Mouse (Mus musculus) forebrain, embryonic 16.5 days (tissue): Measurements from ENCODE around the gene Esd. TPM values are rescaled to one million over a fixed set of nuclear protein-coding genes. Genes with fewer than 3 reads are reported as not detected.
A peak's percentile ranks its signal among the peaks of the same experiment; 100 is the strongest.

Source experiments
- ATAC-seq: fragments of 200-750 bp; cut with Nextera tagmentation; 2 replicates; pipeline ENCODE4 v1.8.0; 2017; ENCODE audit warnings: mild to moderate bottlenecking, moderate library complexity
- H3K27ac ChIP-seq: fragments of 300-500 bp; sonication (generic); 2 replicates; pipeline ENCODE4 v1.5.1; 2014; ENCODE audit warnings: low read length, control low read depth
- H3K27me3 ChIP-seq: fragments of 300-500 bp; sonication (generic); replicated peaks from 2 replicates; pipeline ENCODE4 v1.6.1; 2014; ENCODE audit warnings: low read length; ENCODE audit not compliant: control insufficient read depth, insufficient read depth
- H3K36me3 ChIP-seq: fragments of 300-500 bp; sonication (generic); 2 replicates; pipeline ENCODE4 v1.6.1; 2014; ENCODE audit not compliant: control insufficient read depth, insufficient read depth
- H3K4me1 ChIP-seq: fragments of 300-500 bp; sonication (generic); replicated peaks from 2 replicates; pipeline ENCODE4 v1.6.1; 2014; ENCODE audit warnings: low read length; ENCODE audit not compliant: control insufficient read depth, insufficient read depth
- H3K4me2 ChIP-seq: fragments of 300-500 bp; sonication (generic); 2 replicates; pipeline ENCODE4 v1.6.1; 2014; ENCODE audit warnings: mild to moderate bottlenecking, low read length, control low read depth
- H3K4me3 ChIP-seq: fragments of 300-500 bp; sonication (generic); replicated peaks from 2 replicates; pipeline ENCODE4 v1.5.1; 2014; ENCODE audit warnings: mild to moderate bottlenecking, low read length, control low read depth
- H3K9ac ChIP-seq: fragments of 300-500 bp; sonication (generic); replicated peaks from 2 replicates; pipeline ENCODE4 v1.6.1; 2014; ENCODE audit warnings: low read depth, low read length, control low read depth
- H3K9me3 ChIP-seq: fragments of 300-500 bp; sonication (generic); 2 replicates; pipeline ENCODE4 v1.6.1; 2016; ENCODE audit warnings: low read length; ENCODE audit not compliant: control insufficient read depth
- WGBS: fragments of 180-500 bp; shearing (Covaris S2); extraction: QIAGEN DNeasy Blood & Tissue Kit; methylation state at CpG from one replicate; pipeline ENCODE4 v1.1.7; 2014; 5-methylcytosine and 5-hydroxymethylcytosine counted together
- polyA plus RNA-seq: library from polyadenylated mRNA; unstranded; fragments of >200 nt; fragmentation: Nextera tagmentation; extraction: Ambion mirVana; gene quantifications from 2 replicates; pipeline ENCODE4 v1.2.1, GENCODE M21; 2015

The Esd gene
- polyA plus RNA-seq, 1 experiment from 2014 or later, result 251 TPM

- no peak overlapping the region for H3K9ac ChIP-seq
- no peak overlapping the region for H3K27ac ChIP-seq
- WGBS, result 88% methylated on average over 8 of the region's 8 CpGs
- H3K9me3 ChIP-seq, result no peaks in the 10 kb centered on the region
- H3K4me3 ChIP-seq, result no peak overlapping the region
- no peak overlapping the region for H3K4me2 ChIP-seq
- H3K27me3 ChIP-seq, result no peaks in the 10 kb centered on the region
- no peaks in the 10 kb centered on the region for H3K4me1 ChIP-seq
- no peak for ATAC-seq
- H3K36me3 ChIP-seq, result peaks cover 8% of the 10 kb centered on the region
Measured at GRCm38 (mm10) chr14:74788766-74789165, 56.7 kb downstream of the Esd start.

- H3K4me1 ChIP-seq, result no peaks in the 10 kb centered on the region
- H3K36me3 ChIP-seq, result 0 out of 2 replicates have a peak, but pooled peaks cover 4% of the 10 kb centered on the region
- H3K4me3 ChIP-seq, result no peak overlapping the region
- no peak for ATAC-seq
- H3K9me3 ChIP-seq, result no peaks in the 10 kb centered on the region
- no peak overlapping the region for H3K4me2 ChIP-seq
- WGBS, result 66% methylated on average over 5 of the region's 5 CpGs
- no peaks in the 10 kb centered on the region for H3K27me3 ChIP-seq
- H3K9ac ChIP-seq, result no peak overlapping the region
- no peak overlapping the region for H3K27ac ChIP-seq
Measured at GRCm38 (mm10) chr14:74790535-74790934, 58.4 kb downstream of the Esd start.

GRCm38 (mm10) chr14:74792793-74793192 is 60.7 kb downstream of the Esd start:
- Histone ChIP-seq H3K27ac (no peak overlapping the region), H3K9me3 (no peaks in the 10 kb centered on the region), H3K36me3 (0 out of 2 replicates have a peak, but pooled peaks cover 4% of the 10 kb centered on the region), H3K4me2 (no peak overlapping the region), H3K9ac (no peak overlapping the region), H3K4me3 (no peak overlapping the region), H3K4me1 (peaks cover 4% of the 10 kb centered on the region), H3K27me3 (no peaks in the 10 kb centered on the region)
- 82% methylated on average over 6 of the region's 6 CpGs for WGBS
- ATAC-seq, result no peak

GRCm38 (mm10) chr14:74794931-74795330 is 62.8 kb downstream of the Esd start:
- 0 out of 2 replicates have a peak, but pooled peaks cover 4% of the 10 kb centered on the region for H3K36me3 ChIP-seq
- H3K9me3 ChIP-seq, result no peaks in the 10 kb centered on the region
- peaks cover 11% of the 10 kb centered on the region for H3K4me1 ChIP-seq
- no peak overlapping the region for H3K27ac ChIP-seq
- no peak overlapping the region for H3K4me3 ChIP-seq
- no peak overlapping the region for H3K4me2 ChIP-seq
- no peak for ATAC-seq
- no peaks in the 10 kb centered on the region for H3K27me3 ChIP-seq
- 59% methylated on average over 12 of the region's 12 CpGs for WGBS
- no peak overlapping the region for H3K9ac ChIP-seq

- H3K36me3 ChIP-seq, result 0 out of 2 replicates have a peak, but pooled peaks cover 4% of the 10 kb centered on the region
- peak; percentile 36; the same call in 1 of the 2 replicates for ATAC-seq
- H3K4me1 ChIP-seq, result peaks cover 11% of the 10 kb centered on the region
- H3K27ac ChIP-seq, result peak overlapping the region; percentile 46; the same call in 1 of the 2 replicates
- H3K27me3 ChIP-seq, result no peaks in the 10 kb centered on the region
- 82% methylated on average over 10 of the region's 10 CpGs for WGBS
- H3K4me2 ChIP-seq, result no peak overlapping the region
- no peak overlapping the region for H3K4me3 ChIP-seq
- H3K9ac ChIP-seq, result no peak overlapping the region
- no peaks in the 10 kb centered on the region for H3K9me3 ChIP-seq
Measured at GRCm38 (mm10) chr14:74797386-74798062, 65.4 kb downstream of the Esd start.

GRCm38 (mm10) chr14:74798063-74798890 is 66.2 kb downstream of the Esd start:
- peak; percentile 86 for ATAC-seq
- Histone ChIP-seq H3K36me3 (0 out of 2 replicates have a peak, but pooled peaks cover 4% of the 10 kb centered on the region), H3K4me2 (no peak overlapping the region), H3K27ac (no peak overlapping the region; the same call in 1 of the 2 replicates), H3K4me3 (no peak overlapping the region), H3K9me3 (no peaks in the 10 kb centered on the region), H3K27me3 (no peaks in the 10 kb centered on the region), H3K9ac (no peak overlapping the region), H3K4me1 (peaks cover 11% of the 10 kb centered on the region)
- 46% methylated on average over 16 of the region's 16 CpGs for WGBS

Other genes with a start within 250 kb of the Esd start
- gene Htr2a, start 91.5 kb upstream of the Esd start, polyA plus RNA-seq, result 2.0 and 2.7 TPM in 2 replicates
- 11.4 and 12.5 TPM in 2 replicates for gene Lrch1, start 215.6 kb downstream of the Esd start, polyA plus RNA-seq